In genomic region chr1:152648052-152648451, GRCm38 (mm10) we compare ENCODE assay signal across 25 mouse cellular contexts.
"Had no signal": no experiment of that assay in that cellular context is flagged by ENCODE, and none has a peak within 500 bp of the region (broad histone marks: within the 10 kb centered on the region; RNA-seq: fewer than 3 reads in every experiment).

No protein-coding gene starts in this region.

- H3K27ac ChIP-seq: heart, embryonic 13.5 days; heart, embryonic 15.5 days; hindbrain, embryonic 13.5 days; hindbrain, embryonic 15.5 days; hindbrain, postnatal 0 days; kidney, embryonic 15.5 days; kidney, postnatal 0 days; limb, embryonic 13.5 days; limb, embryonic 15.5 days; liver, embryonic 12.5 days; liver, embryonic 14.5 days had no signal

- H3K9ac ChIP-seq: forebrain, postnatal 0 days; heart, embryonic 13.5 days; heart, embryonic 15.5 days; hindbrain, embryonic 13.5 days; hindbrain, embryonic 15.5 days; kidney, embryonic 15.5 days; limb, embryonic 13.5 days; limb, embryonic 15.5 days; liver, embryonic 12.5 days; liver, embryonic 14.5 days had no signal

- ATAC-seq: forebrain, postnatal 0 days; hindbrain, postnatal 0 days; intestine, embryonic 16.5 days; liver, embryonic 12.5 days had no signal

- H3K4me3 ChIP-seq: heart, embryonic 13.5 days; heart, embryonic 15.5 days; hindbrain, embryonic 13.5 days; hindbrain, embryonic 15.5 days; kidney, embryonic 15.5 days; limb, embryonic 13.5 days; limb, embryonic 15.5 days; liver, embryonic 12.5 days had no signal

- H3K4me1 ChIP-seq: heart, embryonic 15.5 days; hindbrain, embryonic 13.5 days; hindbrain, embryonic 15.5 days; kidney, embryonic 15.5 days; limb, embryonic 13.5 days; limb, embryonic 15.5 days; liver, embryonic 12.5 days had no signal

- H3K27me3 ChIP-seq: heart, embryonic 13.5 days; heart, embryonic 15.5 days; hindbrain, embryonic 13.5 days; hindbrain, embryonic 15.5 days; kidney, embryonic 15.5 days; limb, embryonic 13.5 days; limb, embryonic 15.5 days; liver, embryonic 12.5 days had no signal

- H3K36me3 ChIP-seq: heart, embryonic 13.5 days; heart, embryonic 15.5 days; hindbrain, embryonic 13.5 days; hindbrain, embryonic 15.5 days; kidney, embryonic 15.5 days; limb, embryonic 13.5 days; limb, embryonic 15.5 days; liver, embryonic 12.5 days had no signal

- DNase-seq: forebrain, postnatal 0 days; gastrocnemius, postnatal 36 days; heart, adult 18-20 months; heart, postnatal 36 days; kidney, adult 11 months; kidney, adult 2 months; kidney, adult 9 months; kidney, postnatal 14 days; kidney, postnatal 36 days; layer of hippocampus, adult 9-11 months; layer of hippocampus, postnatal 36 days; left cerebral cortex, postnatal 4 days; lung, adult 18-20 months had no signal
